Mouse (Mus musculus): ENCODE data around the gene Rhox3g. TPM values are rescaled to one million over a fixed set of nuclear protein-coding genes. Genes with fewer than 3 reads are reported as not detected.
"Not testable (repeated sequence)": the region's sequence is repeated elsewhere in the genome, so short reads cannot be mapped to it uniquely, and the experiment has no call there.

Rhox3g gene
- total RNA-seq (2021) = not detected in 2 replicates
- long read RNA-seq = 0 reads

GRCm38 (mm10) chrX:37628512-37628911 is at the start of gene Rhox3g:
TSS of gene Rhox3g (minus strand) at chrX:37628612.
- DNase-seq = not testable (repeated sequence)

DNA sequence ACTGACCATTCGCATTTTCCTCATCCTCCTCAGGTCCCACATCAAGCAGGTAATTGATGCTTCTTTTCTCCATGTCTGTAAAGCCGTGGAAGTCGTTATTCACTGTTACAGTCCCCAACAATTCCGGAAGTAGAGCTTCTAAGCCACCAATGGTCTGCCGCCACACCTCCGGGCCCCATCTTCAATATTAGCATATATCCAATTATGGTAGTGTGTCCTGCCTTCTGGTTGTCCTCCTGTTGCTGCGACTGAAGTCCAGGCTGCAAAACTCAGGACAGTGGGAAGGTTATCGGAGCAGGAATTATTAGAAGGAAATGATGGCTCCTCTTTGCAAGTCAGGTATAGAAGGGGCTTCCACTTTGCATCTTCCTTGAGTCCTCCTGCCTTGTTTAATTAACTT is 44.8 kb upstream of the Rhox3g start, which contains the start of gene Rhox2h:
Gene Rhox2h (minus strand): TSS at position 101 of the 400 bp plus-strand sequence.
- DNase-seq = not testable (repeated sequence)

DNA sequence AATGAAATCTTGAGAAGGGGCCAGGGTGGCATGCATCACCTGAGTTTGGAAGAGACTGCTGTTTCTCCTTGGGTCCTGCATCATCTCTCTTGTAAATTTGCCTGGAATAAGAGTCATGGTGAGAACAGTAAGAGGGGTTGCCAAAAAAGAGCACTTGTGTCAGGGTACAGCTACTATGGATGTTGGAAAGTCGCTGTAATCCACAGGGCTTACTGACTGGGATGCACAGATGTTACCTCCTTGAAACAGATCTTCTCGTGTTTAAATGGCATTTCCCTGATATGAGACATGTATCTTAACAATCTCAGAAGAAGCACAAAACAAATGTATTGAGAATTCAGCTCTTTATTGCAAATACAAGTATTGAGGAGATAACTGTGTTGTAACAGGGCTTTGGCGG is 40.3 kb upstream of the Rhox3g start, which contains the start of gene Rhox3h:
Gene Rhox3h (minus strand): TSS at position 101 of the 400 bp plus-strand sequence.
- not testable (repeated sequence) for DNase-seq

DNA sequence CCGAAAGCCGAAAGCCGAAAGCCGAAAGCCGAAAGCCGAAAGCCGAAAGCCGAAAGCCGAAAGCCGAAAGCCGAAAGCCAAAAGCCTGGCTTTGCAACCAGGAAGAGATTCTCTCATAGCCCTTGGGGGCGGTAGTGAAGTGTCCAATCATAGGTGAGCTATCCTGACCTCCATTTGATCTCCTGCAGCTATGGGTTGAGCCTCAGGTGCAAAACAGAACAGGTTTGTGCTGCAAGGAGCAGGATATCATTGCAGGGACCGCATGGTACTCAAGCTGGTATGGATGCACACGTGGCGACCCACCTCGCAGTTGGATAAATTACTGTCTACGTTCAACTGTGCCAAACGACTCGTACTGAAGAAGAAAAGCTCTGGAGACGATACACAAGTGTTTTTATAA is 22.8 kb upstream of the Rhox3g start, which contains the start of gene Rhox4g:
Gene Rhox4g (minus strand): TSS at position 101 of the 400 bp plus-strand sequence.
- not testable (repeated sequence) for DNase-seq

- DNase-seq = not testable (repeated sequence)
Observed at GRCm38 (mm10) chrX:37643370-37643769, 15.0 kb upstream of the Rhox3g start, which contains the start of gene Rhox2g. TSS of gene Rhox2g (minus strand) at chrX:37643470.

DNA sequence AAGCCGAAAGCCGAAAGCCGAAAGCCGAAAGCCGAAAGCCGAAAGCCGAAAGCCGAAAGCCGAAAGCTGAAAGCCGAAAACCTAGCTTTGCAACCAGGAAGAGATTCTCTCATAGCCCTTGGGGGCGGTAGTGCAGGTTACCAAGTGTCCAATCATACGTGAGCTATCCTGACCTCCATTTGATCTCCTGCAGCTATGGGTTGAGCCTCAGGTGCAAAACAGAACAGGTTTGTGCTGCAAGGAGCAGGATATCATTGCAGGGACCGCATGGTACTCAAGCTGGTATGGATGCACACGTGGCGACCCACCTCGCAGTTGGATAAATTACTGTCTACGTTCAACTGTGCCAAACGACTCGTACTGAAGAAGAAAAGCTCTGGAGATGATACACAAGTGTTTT is 20.8 kb downstream of the Rhox3g start, which contains the start of gene Rhox4f:
Gene Rhox4f (minus strand): TSS at position 101 of the 400 bp plus-strand sequence.
- not testable (repeated sequence) for DNase-seq

- DNase-seq = not testable (repeated sequence)
Observed at GRCm38 (mm10) chrX:37580692-37581091, 47.7 kb downstream of the Rhox3g start, which contains the start of gene Rhox3f. TSS of gene Rhox3f (plus strand) at chrX:37580992.

Other genes with a start within 250 kb of the Rhox3g start
- gene Rhox3a2, start 248.6 kb downstream of the Rhox3g start, total RNA-seq (2021) = not detected in 2 replicates
- gene Rhox4a2, start 237.8 kb downstream of the Rhox3g start, total RNA-seq (2021) = not detected in 2 replicates
- gene Rhox2b, start 216.5 kb downstream of the Rhox3g start, total RNA-seq (2021) = not detected in 2 replicates
- gene Rhox4b, start 196.1 kb downstream of the Rhox3g start, total RNA-seq (2021) = not detected in 2 replicates
- not detected in 2 replicates for gene Rhox2c, start 174.9 kb downstream of the Rhox3g start, total RNA-seq (2021)
- not detected in 2 replicates for gene Rhox3c, start 170.0 kb downstream of the Rhox3g start, total RNA-seq (2021)
- not detected in 2 replicates for gene Rhox4c, start 148.3 kb downstream of the Rhox3g start, total RNA-seq (2021)
- gene Rhox2d, start 135.2 kb downstream of the Rhox3g start, total RNA-seq (2021) = not detected in 2 replicates
- gene Rhox4d, start 114.3 kb downstream of the Rhox3g start, total RNA-seq (2021) = not detected in 2 replicates
- gene Rhox2e, start 98.2 kb downstream of the Rhox3g start, total RNA-seq (2021) = not detected in 2 replicates
- not detected in 2 replicates for gene Rhox3e, start 86.6 kb downstream of the Rhox3g start, total RNA-seq (2021)
- gene Rhox4e, start 71.2 kb downstream of the Rhox3g start, total RNA-seq (2021) = not detected in 2 replicates
- gene Rhox2f, start 57.2 kb downstream of the Rhox3g start, total RNA-seq (2021) = not detected in 2 replicates
- not detected in 2 replicates for gene Rhox3f, start 47.6 kb downstream of the Rhox3g start, total RNA-seq (2021)
- gene Rhox4f, start 20.9 kb downstream of the Rhox3g start, total RNA-seq (2021) = not detected in 2 replicates
- gene Rhox2g, start 14.9 kb upstream of the Rhox3g start, total RNA-seq (2021) = not detected in 2 replicates
- not detected in 2 replicates for gene Rhox4g, start 22.7 kb upstream of the Rhox3g start, total RNA-seq (2021)
- not detected in 2 replicates for gene Rhox3h, start 40.2 kb upstream of the Rhox3g start, total RNA-seq (2021)
- not detected in 2 replicates for gene Rhox2h, start 44.7 kb upstream of the Rhox3g start, total RNA-seq (2021)
- not detected in 2 replicates for gene Rhox5, start 176.2 kb upstream of the Rhox3g start, total RNA-seq (2021)
- gene Rhox6, start 198.3 kb upstream of the Rhox3g start, total RNA-seq (2021) = not detected in 2 replicates
- gene Rhox7a, start 203.1 kb upstream of the Rhox3g start, total RNA-seq (2021) = not detected in 2 replicates